ENCODE assay signal across 12 mouse cellular contexts in genomic region chr17:75110252-75111205, GRCm38 (mm10).
DNase-seq lines count a peak whose midpoint lies in the region; ATAC-seq and TF ChIP-seq lines count a peak whose summit lies in the region.
"Had no signal": no experiment of that assay in that cellular context is flagged by ENCODE, and none has a peak within 500 bp of the region (broad histone marks: within the 10 kb centered on the region; RNA-seq: fewer than 3 reads in every experiment).

No protein-coding gene starts in this region.

- no peaks in the 10 kb centered on the region for H3K27me3 ChIP-seq in lung, embryonic 14.5 days (ENCODE audit: insufficient read depth, low read length)
- H3K27me3 ChIP-seq: heart, embryonic 15.5 days; midbrain, embryonic 13.5 days had no signal

- H3K27ac ChIP-seq in lung, embryonic 14.5 days (ENCODE audit: low read depth), result peak overlapping the region; percentile 25; the same call in 1 of the 2 replicates
- H3K27ac ChIP-seq: heart, embryonic 15.5 days; midbrain, embryonic 13.5 days had no signal

- H3K4me1 ChIP-seq in lung, embryonic 14.5 days (ENCODE audit: insufficient read depth), result 0 out of 2 replicates have a peak, but pooled peaks cover 9% of the 10 kb centered on the region
- H3K4me1 ChIP-seq: midbrain, embryonic 13.5 days had no signal

- no peak for TF ChIP-seq CTCF in lung, embryonic 14.5 days (IDR thresholded peaks at IDR 0.05; ENCODE audit: low read depth)

- DNase-seq in gastrocnemius, adult 8-10 months (ENCODE audit: low spot score in 2 of 2), result peak; percentile 8 to 12
- DNase-seq in gastrocnemius, postnatal 4 days (ENCODE audit: low spot score in 2 of 2), result no peak
- peak; percentile 69 for DNase-seq in 416B (ENCODE audit: low read depth)
- peak; percentile 27 for DNase-seq in brain, adult 2 months (ENCODE audit: low read depth, low spot score)
- DNase-seq in lung, embryonic 14.5 days, result peak; percentile 65
- no peak for DNase-seq in left cerebral cortex, adult 18-20 months (ENCODE audit: low spot score in 2 of 2)
- no peak for DNase-seq in ovary, postnatal 14 days (ENCODE audit: low spot score)
- DNase-seq in left cerebral cortex, adult 9 months (ENCODE audit: low spot score in 2 of 2), result no peak
- DNase-seq: cerebellum, postnatal 36 days; liver had no signal

- ATAC-seq in lung, embryonic 14.5 days (ENCODE audit: insufficient read depth), result 0 out of 2 replicates have a peak, but pooled peaks have one; percentile 13
- ATAC-seq: midbrain, embryonic 13.5 days had no signal

- 68% methylated on average over 16 of the region's 16 CpGs for WGBS in lung, embryonic 14.5 days

- H3K9me3 ChIP-seq in lung, embryonic 14.5 days (ENCODE audit: low read depth, low read length), result no peaks in the 10 kb centered on the region
- H3K9me3 ChIP-seq: heart, embryonic 15.5 days; midbrain, embryonic 13.5 days had no signal

- H3K36me3 ChIP-seq in lung, embryonic 14.5 days (ENCODE audit: insufficient read depth), result no peaks in the 10 kb centered on the region
- H3K36me3 ChIP-seq: heart, embryonic 15.5 days; midbrain, embryonic 13.5 days had no signal

- H3K9ac ChIP-seq in lung, embryonic 14.5 days, result no peak overlapping the region
- H3K9ac ChIP-seq: heart, embryonic 15.5 days; midbrain, embryonic 13.5 days had no signal

- no peak overlapping the region for H3K4me3 ChIP-seq in lung, embryonic 14.5 days (ENCODE audit: low read depth, low read length)
- H3K4me3 ChIP-seq: heart, embryonic 15.5 days; midbrain, embryonic 13.5 days had no signal

- H3K4me2 ChIP-seq in lung, embryonic 14.5 days, result no peak overlapping the region
- H3K4me2 ChIP-seq: heart, embryonic 15.5 days; midbrain, embryonic 13.5 days had no signal

Comparison
In these comparisons a context has a peak if more than half of its experiments do, and no peak if none do; other contexts are left out.
1. DNase-seq: peak in gastrocnemius, adult 8-10 months (2 of 2), 416B (single experiment), brain, adult 2 months (single experiment) and lung, embryonic 14.5 days (single experiment); none in gastrocnemius, postnatal 4 days (0 of 2), left cerebral cortex, adult 18-20 months (0 of 2), ovary, postnatal 14 days (single experiment) and left cerebral cortex, adult 9 months (0 of 2).